Mouse (Mus musculus) neural tube, embryonic 12.5 days (tissue): Measurements from ENCODE around the gene BC025920. TPM values are rescaled to one million over a fixed set of nuclear protein-coding genes. Genes with fewer than 3 reads are reported as not detected.
"Not testable (repeated sequence)": the region's sequence is repeated elsewhere in the genome, so short reads cannot be mapped to it uniquely, and the experiment has no call there.

Source experiments
- ATAC-seq: fragments of 200-750 bp; cut with Nextera tagmentation; 2 replicates; pipeline ENCODE4 v1.8.0; 2017; ENCODE audit warnings: low read depth, mild to moderate bottlenecking, moderate TSS enrichment, moderate library complexity; ENCODE audit not compliant: low FRiP score
- H3K27ac ChIP-seq: fragments of 300-500 bp; sonication (generic); 2 replicates; pipeline ENCODE4 v1.5.1; 2016
- H3K27me3 ChIP-seq: fragments of 300-500 bp; sonication (generic); replicated peaks from 2 replicates; pipeline ENCODE4 v1.6.1; 2016; ENCODE audit warnings: mild to moderate bottlenecking
- H3K36me3 ChIP-seq: fragments of 300-500 bp; sonication (generic); 2 replicates; pipeline ENCODE4 v1.6.1; 2016; ENCODE audit warnings: mild to moderate bottlenecking
- H3K4me1 ChIP-seq: fragments of 300-500 bp; sonication (generic); 2 replicates; pipeline ENCODE4 v1.6.1; 2016
- H3K4me2 ChIP-seq: fragments of 300-500 bp; sonication (generic); replicated peaks from 2 replicates; pipeline ENCODE4 v1.6.1; 2016; ENCODE audit warnings: mild to moderate bottlenecking
- H3K4me3 ChIP-seq: fragments of 300-500 bp; sonication (generic); 2 replicates; pipeline ENCODE4 v1.5.1; 2016
- H3K9ac ChIP-seq: fragments of 300-500 bp; sonication (generic); 2 replicates; pipeline ENCODE4 v1.6.1; 2016; ENCODE audit warnings: mild to moderate bottlenecking
- H3K9me3 ChIP-seq: fragments of 300-500 bp; sonication (generic); 2 replicates; pipeline ENCODE4 v1.6.1; 2016; ENCODE audit warnings: mild to moderate bottlenecking
- WGBS: fragments of 180-500 bp; shearing (Covaris S2); methylation state at CpG from one replicate; pipeline ENCODE4 v1.1.7; 2016; 5-methylcytosine and 5-hydroxymethylcytosine counted together
- polyA plus RNA-seq: library from polyadenylated mRNA; unstranded; fragments of >200 nt; fragmentation: Nextera tagmentation; extraction: Ambion mirVana; gene quantifications from 2 replicates; pipeline ENCODE4 v1.2.1, GENCODE M21; 2016

BC025920 gene
- polyA plus RNA-seq, 1 experiment from 2014 or later: 2.3 TPM

- Histone ChIP-seq H3K4me2 (no peak overlapping the region), H3K9me3 (no peaks in the 10 kb centered on the region), H3K4me1 (peaks cover 10% of the 10 kb centered on the region), H3K9ac (no peak overlapping the region), H3K4me3 (no peak overlapping the region), H3K27ac (no peak overlapping the region), H3K36me3 (no peaks in the 10 kb centered on the region), H3K27me3 (no peaks in the 10 kb centered on the region; the same call in 1 of the 2 replicates)
- 25% methylated on average over 8 of the region's 8 CpGs for WGBS
- ATAC-seq: no peak
Observed at GRCm38 (mm10) chr10:81636338-81636737, 30.3 kb downstream of the BC025920 start.

- 72% methylated on average over 6 of the region's 6 CpGs for WGBS
- H3K9me3 ChIP-seq: no peaks in the 10 kb centered on the region
- no peak overlapping the region for H3K4me2 ChIP-seq
- H3K9ac ChIP-seq: no peak overlapping the region
- no peaks in the 10 kb centered on the region for H3K27me3 ChIP-seq
- H3K36me3 ChIP-seq: no peaks in the 10 kb centered on the region
- no peak overlapping the region for H3K4me3 ChIP-seq
- no peak overlapping the region for H3K27ac ChIP-seq
- ATAC-seq: no peak
- H3K4me1 ChIP-seq: peaks cover 26% of the 10 kb centered on the region
Observed at GRCm38 (mm10) chr10:81638101-81638500, 32.0 kb downstream of the BC025920 start.

- H3K9ac ChIP-seq, H3K9me3 ChIP-seq, ATAC-seq, H3K4me3 ChIP-seq, H3K27ac ChIP-seq, H3K27me3 ChIP-seq, H3K4me2 ChIP-seq, H3K36me3 ChIP-seq: not testable (repeated sequence)
- H3K4me1 ChIP-seq: peaks cover 20% of the 10 kb centered on the region
- WGBS: 43% methylated on average over 4 of the region's 4 CpGs
Observed at GRCm38 (mm10) chr10:81640825-81641224, 34.8 kb downstream of the BC025920 start.

GRCm38 (mm10) chr10:81641566-81641965, 35.5 kb downstream of the BC025920 start:
- 93% methylated on average over 2 of the region's 2 CpGs for WGBS

GRCm38 (mm10) chr10:81641978-81642647, 36.0 kb downstream of the BC025920 start:
- 83% methylated on average over 8 of the region's 8 CpGs for WGBS
- Histone ChIP-seq H3K27me3 (no peaks in the 10 kb centered on the region), H3K4me3 (peak overlapping the region; percentile 62; the same call in 1 of the 2 replicates), H3K9me3 (no peaks in the 10 kb centered on the region), H3K36me3 (no peaks in the 10 kb centered on the region), H3K9ac (peak overlapping the region; percentile 93), H3K27ac (no peak overlapping the region), H3K4me2 (peak overlapping the region; percentile 91), H3K4me1 (peaks cover 20% of the 10 kb centered on the region)
- no peak for ATAC-seq

More at GRCm38 (mm10) chr10:81641566-81641965, 35.5 kb downstream of the BC025920 start:
- H3K4me2 ChIP-seq: peak overlapping the region; percentile 91; the same call in 1 of the 2 replicates
- no peaks in the 10 kb centered on the region for H3K36me3 ChIP-seq
- H3K4me3 ChIP-seq: no peak overlapping the region
- H3K27ac ChIP-seq: no peak overlapping the region
- H3K4me1 ChIP-seq: peaks cover 20% of the 10 kb centered on the region
- no peak for ATAC-seq
- H3K9ac ChIP-seq: peak overlapping the region; percentile 93; the same call in 1 of the 2 replicates
- no peaks in the 10 kb centered on the region for H3K27me3 ChIP-seq
- H3K9me3 ChIP-seq: no peaks in the 10 kb centered on the region

- peak overlapping the region; percentile 93 for H3K9ac ChIP-seq
- peaks cover 20% of the 10 kb centered on the region for H3K4me1 ChIP-seq
- ATAC-seq: peak; percentile 61
- peak overlapping the region; percentile 62 for H3K4me3 ChIP-seq
- 21% methylated on average over 24 of the region's 24 CpGs for WGBS
- no peaks in the 10 kb centered on the region for H3K36me3 ChIP-seq
- H3K27me3 ChIP-seq: no peaks in the 10 kb centered on the region
- H3K9me3 ChIP-seq: no peaks in the 10 kb centered on the region
- H3K27ac ChIP-seq: peak overlapping the region; percentile 90
- peak overlapping the region; percentile 91 for H3K4me2 ChIP-seq
Observed at GRCm38 (mm10) chr10:81642648-81643448, 36.8 kb downstream of the BC025920 start.

GRCm38 (mm10) chr10:81643449-81644055, 37.5 kb downstream of the BC025920 start:
- Histone ChIP-seq H3K4me3 (peak overlapping the region; percentile 62), H3K4me2 (peak overlapping the region; percentile 91), H3K4me1 (peaks cover 20% of the 10 kb centered on the region), H3K27me3 (no peaks in the 10 kb centered on the region), H3K9ac (peak overlapping the region; percentile 93), H3K27ac (peak overlapping the region; percentile 90), H3K36me3 (no peaks in the 10 kb centered on the region), H3K9me3 (no peaks in the 10 kb centered on the region)
- peak; percentile 85 for ATAC-seq
- under 1% methylated on average over 75 of the region's 75 CpGs for WGBS

- 58% methylated on average over 2 of the region's 2 CpGs for WGBS
- ATAC-seq: peak; percentile 12
Observed at GRCm38 (mm10) chr10:81644162-81644561, 38.1 kb downstream of the BC025920 start.

GRCm38 (mm10) chr10:81644716-81645115, 38.6 kb downstream of the BC025920 start:
- no peak overlapping the region for H3K4me3 ChIP-seq
- H3K4me1 ChIP-seq: peaks cover 20% of the 10 kb centered on the region
- no peaks in the 10 kb centered on the region for H3K27me3 ChIP-seq
- H3K36me3 ChIP-seq: no peaks in the 10 kb centered on the region
- no peak for ATAC-seq
- 0 out of 2 replicates have a peak overlapping the region, but pooled peaks have one; percentile 91 for H3K4me2 ChIP-seq
- WGBS: 88% methylated on average over 18 of the region's 18 CpGs
- H3K9ac ChIP-seq: no peak overlapping the region
- no peaks in the 10 kb centered on the region for H3K9me3 ChIP-seq
- no peak overlapping the region for H3K27ac ChIP-seq

More at GRCm38 (mm10) chr10:81644162-81644561, 38.1 kb downstream of the BC025920 start:
- peak overlapping the region; percentile 62; the same call in 1 of the 2 replicates for H3K4me3 ChIP-seq
- no peak overlapping the region for H3K9ac ChIP-seq
- no peaks in the 10 kb centered on the region for H3K36me3 ChIP-seq
- H3K27ac ChIP-seq: 0 out of 2 replicates have a peak overlapping the region, but pooled peaks have one; percentile 90
- no peaks in the 10 kb centered on the region for H3K9me3 ChIP-seq
- H3K4me1 ChIP-seq: peaks cover 20% of the 10 kb centered on the region
- H3K27me3 ChIP-seq: no peaks in the 10 kb centered on the region
- peak overlapping the region; percentile 91 for H3K4me2 ChIP-seq

GRCm38 (mm10) chr10:81645391-81645790, 39.3 kb downstream of the BC025920 start:
- no peaks in the 10 kb centered on the region for H3K27me3 ChIP-seq
- no peak overlapping the region for H3K4me2 ChIP-seq
- H3K4me1 ChIP-seq: peaks cover 20% of the 10 kb centered on the region
- H3K4me3 ChIP-seq: no peak overlapping the region
- no peaks in the 10 kb centered on the region for H3K9me3 ChIP-seq
- H3K27ac ChIP-seq: no peak overlapping the region
- H3K36me3 ChIP-seq: no peaks in the 10 kb centered on the region
- 92% methylated on average over 4 of the region's 4 CpGs for WGBS
- no peak for ATAC-seq
- H3K9ac ChIP-seq: no peak overlapping the region

GRCm38 (mm10) chr10:81646015-81646555, 40.0 kb downstream of the BC025920 start:
- Histone ChIP-seq H3K27me3 (no peaks in the 10 kb centered on the region), H3K27ac (no peak overlapping the region), H3K9me3 (peaks cover 5% of the 10 kb centered on the region; the same call in 1 of the 2 replicates), H3K4me2 (no peak overlapping the region), H3K9ac (no peak overlapping the region), H3K4me3 (no peak overlapping the region), H3K4me1 (peaks cover 20% of the 10 kb centered on the region), H3K36me3 (0 out of 2 replicates have a peak, but pooled peaks cover 3% of the 10 kb centered on the region)
- ATAC-seq: no peak
- WGBS: 80% methylated on average over 7 of the region's 7 CpGs
